Mouse (Mus musculus) frontal cortex, adult (tissue): ENCODE results near the gene Mark1.

ENCODE experiments used
- ATAC-seq: cut with Nextera tagmentation; 2 replicates; pipeline ENCODE4 v1.9.2; 2017; ENCODE audit warnings: mild to moderate bottlenecking, moderate library complexity, mixed read lengths; ENCODE audit not compliant: low TSS enrichment

The Mark1 gene

GRCm38 (mm10) chr1:184853339-184853738 lies 146.0 kb downstream of the Mark1 start:
- peak; percentile 67 for ATAC-seq

GRCm38 (mm10) chr1:184851741-184852618 lies 147.4 kb downstream of the Mark1 start:
- ATAC-seq: peak; percentile 86

- no peak for ATAC-seq
These were observed 148.2 kb downstream of the Mark1 start for GRCm38 (mm10) chr1:184851166-184851565.

- no peak for ATAC-seq
These were observed 152.4 kb downstream of the Mark1 start for GRCm38 (mm10) chr1:184846973-184847372.
